13 mouse cellular contexts compared by ENCODE assay signal in genomic region chr12:100336241-100336640, GRCm38 (mm10).
DNase-seq lines count a peak whose midpoint lies in the region; ATAC-seq and TF ChIP-seq lines count a peak whose summit lies in the region.
"Had no signal": no experiment of that assay in that cellular context is flagged by ENCODE, and none has a peak within 500 bp of the region (broad histone marks: within the 10 kb centered on the region; RNA-seq: fewer than 3 reads in every experiment).

No protein-coding gene starts in this region.

- H3K4me2 ChIP-seq in forebrain, embryonic 14.5 days (ENCODE audit: low read length) = no peak overlapping the region
- H3K4me2 ChIP-seq in forebrain, embryonic 15.5 days (replicated peaks) = no peak overlapping the region
- H3K4me2 ChIP-seq in hindbrain, embryonic 16.5 days (ENCODE audit: low read length) = no peak overlapping the region
- no peak overlapping the region for H3K4me2 ChIP-seq in hindbrain, embryonic 11.5 days (replicated peaks; ENCODE audit: low read depth, low read length)
- no peak overlapping the region for H3K4me2 ChIP-seq in myocyte (ENCODE audit: low read depth)
- H3K4me2 ChIP-seq: limb, embryonic 13.5 days; liver, embryonic 15.5 days had no signal

- WGBS in forebrain, embryonic 14.5 days = 64% methylated on average over 5 of the region's 5 CpGs
- 56% methylated on average over 5 of the region's 5 CpGs for WGBS in forebrain, embryonic 15.5 days
- WGBS in hindbrain, embryonic 16.5 days = 73% methylated on average over 5 of the region's 5 CpGs
- 82% methylated on average over 5 of the region's 5 CpGs for WGBS in hindbrain, embryonic 11.5 days

- H3K9ac ChIP-seq in forebrain, embryonic 14.5 days (ENCODE audit: low read length) = no peak overlapping the region
- H3K9ac ChIP-seq in forebrain, embryonic 15.5 days (replicated peaks) = no peak overlapping the region
- H3K9ac ChIP-seq in hindbrain, embryonic 16.5 days (ENCODE audit: low read depth, low read length) = no peak overlapping the region
- H3K9ac ChIP-seq in hindbrain, embryonic 11.5 days (ENCODE audit: low read depth, low read length) = no peak overlapping the region
- H3K9ac ChIP-seq: limb, embryonic 13.5 days; liver, embryonic 15.5 days had no signal

- H3K4me1 ChIP-seq in forebrain, embryonic 14.5 days (ENCODE audit: control insufficient read depth, insufficient read depth, low read length) = peaks cover 17% of the 10 kb centered on the region
- H3K4me1 ChIP-seq in forebrain, embryonic 15.5 days = peaks cover 20% of the 10 kb centered on the region
- H3K4me1 ChIP-seq in hindbrain, embryonic 16.5 days (ENCODE audit: control insufficient read depth, insufficient read depth, low read depth, low read length) = peaks cover 6% of the 10 kb centered on the region
- H3K4me1 ChIP-seq in hindbrain, embryonic 11.5 days (replicated peaks; ENCODE audit: control insufficient read depth, insufficient read depth, low read length) = no peaks in the 10 kb centered on the region
- H3K4me1 ChIP-seq: liver, embryonic 15.5 days had no signal

- ATAC-seq in forebrain, embryonic 14.5 days = no peak
- ATAC-seq in forebrain, embryonic 15.5 days (replicated peaks) = no peak
- peak; percentile 53; the same call in 1 of the 2 replicates for ATAC-seq in hindbrain, embryonic 16.5 days
- no peak for ATAC-seq in hindbrain, embryonic 11.5 days (ENCODE audit: low FRiP score)

- 0 out of 2 replicates have a peak, but pooled peaks cover 10% of the 10 kb centered on the region for H3K36me3 ChIP-seq in forebrain, embryonic 14.5 days (ENCODE audit: control insufficient read depth, insufficient read depth, low read length)
- H3K36me3 ChIP-seq in forebrain, embryonic 15.5 days = no peaks in the 10 kb centered on the region
- H3K36me3 ChIP-seq in hindbrain, embryonic 16.5 days (ENCODE audit: control insufficient read depth, insufficient read depth, low read length) = peaks cover 5% of the 10 kb centered on the region; the same call in 1 of the 2 replicates
- no peaks in the 10 kb centered on the region for H3K36me3 ChIP-seq in hindbrain, embryonic 11.5 days (ENCODE audit: control insufficient read depth, insufficient read depth, low read length)
- H3K36me3 ChIP-seq in myocyte (ENCODE audit: control insufficient read depth, insufficient read depth) = peaks cover 4% of the 10 kb centered on the region
- H3K36me3 ChIP-seq: liver, embryonic 15.5 days had no signal

- H3K79me2 ChIP-seq in myocyte (ENCODE audit: control insufficient read depth, insufficient read depth) = no peaks in the 10 kb centered on the region

- no peaks in the 10 kb centered on the region for H3K27me3 ChIP-seq in forebrain, embryonic 14.5 days (replicated peaks; ENCODE audit: control insufficient read depth, insufficient read depth, low read length)
- H3K27me3 ChIP-seq in forebrain, embryonic 15.5 days = no peaks in the 10 kb centered on the region
- H3K27me3 ChIP-seq in hindbrain, embryonic 16.5 days (replicated peaks; ENCODE audit: control insufficient read depth, insufficient read depth, low read length) = no peaks in the 10 kb centered on the region
- H3K27me3 ChIP-seq in hindbrain, embryonic 11.5 days (ENCODE audit: control insufficient read depth, insufficient read depth, low read length) = no peaks in the 10 kb centered on the region
- H3K27me3 ChIP-seq in myocyte (ENCODE audit: control insufficient read depth, insufficient read depth, insufficient read length) = no peaks in the 10 kb centered on the region
- H3K27me3 ChIP-seq: limb, embryonic 13.5 days; liver, embryonic 15.5 days had no signal

- no peaks in the 10 kb centered on the region for H3K9me3 ChIP-seq in forebrain, embryonic 14.5 days (replicated peaks; ENCODE audit: control insufficient read depth, low read length)
- no peaks in the 10 kb centered on the region for H3K9me3 ChIP-seq in forebrain, embryonic 15.5 days
- no peaks in the 10 kb centered on the region for H3K9me3 ChIP-seq in hindbrain, embryonic 16.5 days (ENCODE audit: control insufficient read depth, low read length)
- no peaks in the 10 kb centered on the region for H3K9me3 ChIP-seq in hindbrain, embryonic 11.5 days (ENCODE audit: control insufficient read depth, low read length)
- H3K9me3 ChIP-seq: limb, embryonic 13.5 days; liver, embryonic 15.5 days had no signal

- peak; percentile 48 for DNase-seq in forebrain, embryonic 14.5 days (ENCODE audit: low spot score)
- DNase-seq in hindbrain, embryonic 11.5 days (ENCODE audit: low spot score) = no peak
- DNase-seq in ovary, postnatal 36 days (ENCODE audit: low spot score) = peak; percentile 59
- DNase-seq in ovary, postnatal 14 days (ENCODE audit: low spot score) = no peak
- DNase-seq in layer of hippocampus, postnatal 14 days (ENCODE audit: low spot score in 2 of 2) = no peak
- DNase-seq: cerebellum, adult 8-10 months; right cerebral cortex, postnatal 25 days; thymus, adult 18-20 months had no signal

- H3ac ChIP-seq in myocyte (ENCODE audit: control insufficient read depth, insufficient read length) = no peak overlapping the region

- H3K27ac ChIP-seq in forebrain, embryonic 14.5 days (ENCODE audit: low read depth, low read length) = no peak overlapping the region
- no peak overlapping the region for H3K27ac ChIP-seq in forebrain, embryonic 15.5 days (replicated peaks)
- no peak overlapping the region for H3K27ac ChIP-seq in hindbrain, embryonic 16.5 days (ENCODE audit: low read depth, low read length)
- H3K27ac ChIP-seq in hindbrain, embryonic 11.5 days (ENCODE audit: low read depth, low read length) = no peak overlapping the region
- H3K27ac ChIP-seq: limb, embryonic 13.5 days; liver, embryonic 15.5 days had no signal

- no peak for TF ChIP-seq POLR2A in myocyte (IDR thresholded peaks at IDR 0.05; ENCODE audit: insufficient read length, low read depth)

- no peak overlapping the region for H3K4me3 ChIP-seq in forebrain, embryonic 14.5 days (ENCODE audit: low read depth, low read length)
- H3K4me3 ChIP-seq in forebrain, embryonic 15.5 days = no peak overlapping the region
- no peak overlapping the region for H3K4me3 ChIP-seq in hindbrain, embryonic 16.5 days (ENCODE audit: low read length)
- no peak overlapping the region for H3K4me3 ChIP-seq in hindbrain, embryonic 11.5 days (ENCODE audit: low read depth, low read length)
- H3K4me3 ChIP-seq in myocyte = no peak overlapping the region
- H3K4me3 ChIP-seq: limb, embryonic 13.5 days; liver, embryonic 15.5 days had no signal

TF ChIP-seq in myocyte, 11 proteins besides CTCF, POLR2A, EP300 and RAD21:
- no peak for TF ChIP-seq POLR2AphosphoS2 (IDR thresholded peaks at IDR 0.05; ENCODE audit: insufficient read length, low read depth)
- TF ChIP-seq TCF3 (IDR thresholded peaks at IDR 0.05; ENCODE audit: insufficient read length, low read depth) = no peak
- TF ChIP-seq MAX (IDR thresholded peaks at IDR 0.05; ENCODE audit: low read depth) = no peak
- no peak for TF ChIP-seq SRF (IDR thresholded peaks at IDR 0.05; ENCODE audit: control insufficient read depth, insufficient read length, low read depth)
- TF ChIP-seq REST (IDR thresholded peaks at IDR 0.05; ENCODE audit: insufficient read depth, insufficient read length) = no peak
- no peak for TF ChIP-seq E2F4 (IDR thresholded peaks at IDR 0.05; ENCODE audit: insufficient read depth)
- peak; percentile 21 to 74 (median 67) for TF ChIP-seq MYOG (IDR thresholded peaks at IDR 0.05; ENCODE audit: control insufficient read depth in 1 of 3, insufficient read depth in 1 of 3, insufficient read length in 2 of 3, low read depth in 2 of 3)
- TF ChIP-seq USF1 (IDR thresholded peaks at IDR 0.05; ENCODE audit: low read depth) = no peak
- TF ChIP-seq TCF12 (IDR thresholded peaks at IDR 0.05; ENCODE audit: insufficient read depth, poor library complexity, severe bottlenecking) = no peak
- peak in 2 of 3 experiments; percentile 47 to 89 for TF ChIP-seq MYOD1 (IDR thresholded peaks at IDR 0.05; ENCODE audit: control insufficient read depth in 1 of 3, insufficient read length in 2 of 3, low read depth in 2 of 3)
- TF ChIP-seq CEBPB (IDR thresholded peaks at IDR 0.05; ENCODE audit: insufficient read depth, poor library complexity, severe bottlenecking) = no peak
TF ChIP-seq in myocyte: peak in this region for 2.

Comparison
In these comparisons a context has a peak if more than half of its experiments do, and no peak if none do; other contexts are left out.
1. DNase-seq: peak in forebrain, embryonic 14.5 days (single experiment) and ovary, postnatal 36 days (single experiment); none in hindbrain, embryonic 11.5 days (single experiment), ovary, postnatal 14 days (single experiment) and layer of hippocampus, postnatal 14 days (0 of 2).